Mouse (Mus musculus) forebrain, embryonic 15.5 days (tissue): ENCODE measurements around the gene Dctn1. TPM values are rescaled to one million over a fixed set of nuclear protein-coding genes. Genes with fewer than 3 reads are reported as not detected.

Experiments
- ATAC-seq: fragments of 200-750 bp; cut with Nextera tagmentation; replicated peaks from 2 replicates; pipeline ENCODE4 v1.8.0; 2017; ENCODE audit warnings: mild to moderate bottlenecking, moderate TSS enrichment, moderate library complexity
- H3K27ac ChIP-seq: fragments of 300-500 bp; sonication (generic); replicated peaks from 2 replicates; pipeline ENCODE4 v1.5.1; 2015; ENCODE audit warnings: mild to moderate bottlenecking, inconsistent platforms
- H3K27me3 ChIP-seq: fragments of 300-500 bp; sonication (generic); 2 replicates; pipeline ENCODE4 v1.6.1; 2015; ENCODE audit warnings: inconsistent platforms
- H3K36me3 ChIP-seq: fragments of 300-500 bp; sonication (generic); 2 replicates; pipeline ENCODE4 v1.6.1; 2015; ENCODE audit warnings: mild to moderate bottlenecking, inconsistent platforms
- H3K4me1 ChIP-seq: fragments of 300-500 bp; sonication (generic); 2 replicates; pipeline ENCODE4 v1.6.1; 2015; ENCODE audit warnings: inconsistent platforms
- H3K4me2 ChIP-seq: fragments of 300-500 bp; sonication (generic); replicated peaks from 2 replicates; pipeline ENCODE4 v1.6.1; 2015; ENCODE audit warnings: mild to moderate bottlenecking, inconsistent platforms
- H3K4me3 ChIP-seq: fragments of 300-500 bp; sonication (generic); 2 replicates; pipeline ENCODE4 v1.5.1; 2015; ENCODE audit warnings: mild to moderate bottlenecking, inconsistent platforms
- H3K9ac ChIP-seq: fragments of 300-500 bp; sonication (generic); replicated peaks from 2 replicates; pipeline ENCODE4 v1.6.1; 2015; ENCODE audit warnings: mild to moderate bottlenecking, inconsistent platforms
- H3K9me3 ChIP-seq: fragments of 300-500 bp; sonication (generic); 2 replicates; pipeline ENCODE4 v1.6.1; 2016; ENCODE audit warnings: inconsistent platforms
- WGBS: fragments of 180-500 bp; shearing (Covaris S2); methylation state at CpG from one replicate; pipeline ENCODE4 v1.1.7; 2015; ENCODE audit warnings: mixed read lengths; 5-methylcytosine and 5-hydroxymethylcytosine counted together
- polyA plus RNA-seq: library from polyadenylated mRNA; unstranded; fragments of >200 nt; fragmentation: Nextera tagmentation; extraction: Ambion mirVana; gene quantifications from 2 replicates; pipeline ENCODE4 v1.2.1, GENCODE M21; 2015

Dctn1 gene
- polyA plus RNA-seq, 1 experiment from 2014 or later = 147 TPM

DNA sequence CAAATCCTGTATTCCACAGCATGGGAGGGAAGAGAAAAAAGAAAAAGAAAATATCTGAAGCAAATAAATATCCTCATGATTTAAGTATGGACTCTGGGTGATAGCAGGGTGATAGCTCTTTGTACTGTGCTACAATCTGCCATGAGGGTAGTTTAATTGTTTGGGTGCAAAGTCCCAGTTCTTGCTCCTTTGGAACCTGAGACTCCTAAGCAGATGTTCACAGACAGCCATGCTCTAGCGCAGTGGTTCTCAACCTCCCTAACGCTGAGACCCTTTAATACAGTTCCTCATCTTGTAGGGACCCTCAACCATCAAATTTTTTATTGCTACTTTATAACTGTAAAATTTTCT, 42.3 kb downstream of the Dctn1 start:
- Histone ChIP-seq H3K9ac (no peak overlapping the region), H3K36me3 (no peaks in the 10 kb centered on the region), H3K4me1 (0 out of 2 replicates have a peak, but pooled peaks cover 3% of the 10 kb centered on the region), H3K9me3 (no peaks in the 10 kb centered on the region), H3K4me2 (no peak overlapping the region), H3K27ac (no peak overlapping the region), H3K4me3 (no peak overlapping the region), H3K27me3 (no peaks in the 10 kb centered on the region)
- 92% methylated on average over 2 of the region's 2 CpGs for WGBS
- ATAC-seq = no peak

DNA sequence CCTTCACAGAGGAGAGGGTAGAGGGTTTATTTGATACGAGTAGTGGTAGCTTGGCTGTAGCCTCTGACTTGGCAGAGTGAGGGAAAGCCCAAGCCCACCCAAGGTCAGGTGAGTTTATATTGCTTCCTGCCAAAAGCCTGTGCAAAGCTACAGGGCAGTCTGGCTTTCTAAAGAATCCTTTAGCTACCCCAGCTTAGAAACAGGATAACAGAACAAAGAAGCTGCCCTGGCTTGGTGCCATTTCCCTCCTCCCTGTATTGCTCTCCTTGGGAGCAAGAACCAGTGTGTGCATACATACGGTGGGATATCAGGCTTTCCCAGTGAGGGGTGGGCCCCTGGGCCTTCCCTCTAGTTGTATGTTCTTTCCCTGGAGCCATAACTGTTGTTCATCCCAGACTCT, 44.8 kb downstream of the Dctn1 start:
- no peak for ATAC-seq
- H3K27ac ChIP-seq = no peak overlapping the region
- no peak overlapping the region for H3K9ac ChIP-seq
- no peak overlapping the region for H3K4me3 ChIP-seq
- peaks cover 5% of the 10 kb centered on the region; the same call in 1 of the 2 replicates for H3K4me1 ChIP-seq
- no peaks in the 10 kb centered on the region for H3K27me3 ChIP-seq
- no peak overlapping the region for H3K4me2 ChIP-seq
- no peaks in the 10 kb centered on the region for H3K36me3 ChIP-seq
- no peaks in the 10 kb centered on the region for H3K9me3 ChIP-seq
- WGBS = 17% methylated on average over 2 of the region's 2 CpGs

DNA sequence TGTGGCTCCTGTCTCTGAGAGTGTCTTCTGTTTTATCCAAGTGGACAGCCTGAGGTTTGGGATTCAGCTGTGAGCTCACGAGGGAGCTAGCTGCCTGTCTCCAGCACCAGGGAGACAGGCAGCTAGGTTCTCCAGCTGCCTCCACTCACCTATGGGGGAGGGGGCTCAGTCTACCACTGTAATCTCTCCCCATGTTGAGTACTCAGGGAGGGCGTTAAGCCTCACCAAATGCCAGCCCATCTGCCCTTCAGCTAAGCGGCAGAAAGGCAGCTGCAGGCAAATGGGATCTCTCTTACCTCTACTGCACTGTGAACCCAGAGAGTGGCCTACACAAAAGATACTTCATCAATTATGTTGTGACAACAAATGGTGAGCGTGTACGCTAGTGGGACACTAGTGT, 45.8 kb downstream of the Dctn1 start:
- Histone ChIP-seq H3K27me3 (no peaks in the 10 kb centered on the region), H3K4me1 (peaks cover 5% of the 10 kb centered on the region; the same call in 1 of the 2 replicates), H3K9ac (no peak overlapping the region), H3K4me3 (no peak overlapping the region), H3K9me3 (no peaks in the 10 kb centered on the region), H3K27ac (no peak overlapping the region), H3K4me2 (no peak overlapping the region), H3K36me3 (no peaks in the 10 kb centered on the region)
- WGBS = 33% methylated on average over 5 of the region's 5 CpGs
- ATAC-seq = no peak

DNA sequence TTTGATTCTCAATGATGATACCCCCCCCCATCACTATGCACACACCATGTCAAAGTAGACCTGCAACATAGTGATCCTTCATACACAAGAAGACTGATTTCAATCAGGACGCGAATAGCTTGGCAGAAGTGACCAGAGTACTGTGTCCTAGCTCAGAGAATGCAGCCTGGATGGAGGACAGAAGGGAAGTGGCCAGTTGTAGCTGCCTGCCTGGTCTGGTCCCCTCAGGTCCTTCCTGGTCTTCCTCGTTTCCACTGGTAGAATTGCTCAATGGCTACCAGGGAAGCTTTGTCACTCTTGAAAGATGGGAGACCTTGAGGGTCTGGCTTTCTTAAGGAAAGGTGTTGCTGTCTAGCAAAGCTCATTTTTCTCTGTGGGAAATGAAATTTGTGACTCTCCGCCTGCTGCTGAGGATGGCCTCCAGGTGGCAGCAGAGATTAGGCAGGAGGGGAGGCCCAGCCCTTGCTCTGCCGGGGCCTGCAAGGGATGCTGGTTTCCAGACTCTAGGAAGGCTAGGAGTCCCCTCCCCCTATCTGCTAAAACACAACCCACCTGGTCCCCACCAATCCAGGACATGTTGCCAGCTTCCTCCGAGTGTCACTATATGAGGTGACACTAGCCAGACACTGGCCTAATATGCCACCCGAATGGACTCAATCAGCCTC, 49.4 kb downstream of the Dctn1 start:
- WGBS = 17% methylated on average over 7 of the region's 7 CpGs
- peak; percentile 92 for ATAC-seq

DNA sequence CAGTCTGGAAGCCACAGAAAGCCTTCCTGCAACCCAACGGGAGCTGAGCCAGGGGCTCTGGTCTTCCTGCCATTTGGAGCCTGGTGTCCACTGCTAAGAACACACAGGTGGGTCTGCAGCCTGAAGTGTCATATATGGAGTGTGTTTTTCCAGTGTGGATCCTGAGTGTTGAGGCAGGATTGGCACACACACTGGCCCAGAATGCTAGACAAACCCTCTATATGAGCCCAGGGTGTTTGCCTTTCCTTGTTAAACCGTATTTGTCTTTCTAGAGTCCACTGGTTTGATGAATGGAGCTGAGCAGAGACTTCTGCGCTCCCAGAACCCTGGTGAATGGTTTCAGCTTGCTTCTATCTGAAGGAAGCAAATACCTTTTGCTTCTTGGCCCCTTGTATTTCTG, 54.1 kb downstream of the Dctn1 start, which contains the start of gene Slc4a5:
Gene Slc4a5 (plus strand): TSS at position 15 of the 400 bp plus-strand sequence.
- Histone ChIP-seq H3K36me3 (no peaks in the 10 kb centered on the region), H3K4me2 (no peak within 1 kb of the TSS), H3K4me1 (peaks cover 2% of the 10 kb centered on the region; the same call in 1 of the 2 replicates), H3K27ac (no peak within 1 kb of the TSS), H3K9ac (no peak within 1 kb of the TSS), H3K27me3 (no peaks in the 10 kb centered on the region), H3K9me3 (no peaks in the 10 kb centered on the region), H3K4me3 (no peak within 1 kb of the TSS)
- ATAC-seq = no peak
- WGBS = 83% methylated on average over 3 of the region's 3 CpGs

More for the DNA sequence above, 49.4 kb downstream of the Dctn1 start:
- Histone ChIP-seq H3K36me3 (no peaks in the 10 kb centered on the region), H3K4me1 (peaks cover 5% of the 10 kb centered on the region; the same call in 1 of the 2 replicates), H3K27me3 (no peaks in the 10 kb centered on the region), H3K9ac (0 out of 2 replicates have a peak overlapping the region, but pooled peaks have one; percentile 4), H3K27ac (no peak overlapping the region), H3K4me3 (no peak overlapping the region), H3K9me3 (no peaks in the 10 kb centered on the region), H3K4me2 (no peak overlapping the region)

DNA sequence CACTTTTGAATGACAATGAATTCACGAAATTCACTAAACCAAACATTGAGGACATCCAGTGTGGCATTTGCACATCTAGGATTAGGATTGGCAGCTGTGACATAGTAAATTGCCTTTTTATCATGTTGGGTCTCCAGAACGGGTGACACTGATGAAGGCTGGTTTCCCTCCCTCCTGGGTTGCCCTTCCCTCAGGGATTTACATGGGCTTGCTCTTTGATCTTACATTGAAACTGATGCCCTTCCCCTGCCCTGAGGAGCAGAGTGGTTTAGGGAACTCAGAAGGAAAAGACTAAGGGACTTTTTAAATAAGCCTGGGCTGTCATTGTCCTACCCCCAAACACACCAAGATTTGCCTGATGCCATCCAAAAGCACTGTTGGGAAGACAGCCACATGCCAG, 65.8 kb downstream of the Dctn1 start:
- H3K4me3 ChIP-seq = no peak overlapping the region
- H3K27ac ChIP-seq = no peak overlapping the region
- ATAC-seq = no peak
- H3K27me3 ChIP-seq = 0 out of 2 replicates have a peak, but pooled peaks cover 4% of the 10 kb centered on the region
- peaks cover 9% of the 10 kb centered on the region for H3K4me1 ChIP-seq
- H3K4me2 ChIP-seq = no peak overlapping the region
- no peaks in the 10 kb centered on the region for H3K9me3 ChIP-seq
- WGBS = 38% methylated on average over 2 of the region's 2 CpGs
- no peak overlapping the region for H3K9ac ChIP-seq
- H3K36me3 ChIP-seq = no peaks in the 10 kb centered on the region

DNA sequence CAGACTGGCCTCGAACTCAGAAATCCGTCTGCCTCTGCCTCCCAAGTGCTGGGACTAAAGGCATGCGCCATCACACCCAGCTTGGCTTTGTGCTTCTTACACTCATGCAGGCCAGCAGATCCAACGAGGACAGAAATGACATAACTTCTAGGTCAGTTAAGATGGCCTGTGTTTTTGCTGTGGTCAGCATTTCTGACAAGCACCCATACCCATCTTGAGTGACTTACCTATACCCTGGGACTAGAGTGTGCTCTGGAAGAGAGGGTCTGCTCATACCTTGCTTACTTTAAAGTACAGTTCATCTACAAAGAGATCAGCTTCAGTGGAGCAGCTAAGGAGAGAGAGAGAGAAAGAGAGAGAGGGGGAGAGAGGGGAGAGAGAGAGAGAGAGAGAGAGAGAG, 67.6 kb downstream of the Dctn1 start:
- no peak overlapping the region for H3K4me3 ChIP-seq
- no peak overlapping the region for H3K27ac ChIP-seq
- H3K27me3 ChIP-seq = 0 out of 2 replicates have a peak, but pooled peaks cover 4% of the 10 kb centered on the region
- H3K9me3 ChIP-seq = no peaks in the 10 kb centered on the region
- H3K9ac ChIP-seq = no peak overlapping the region
- H3K4me1 ChIP-seq = peaks cover 9% of the 10 kb centered on the region
- no peak overlapping the region for H3K4me2 ChIP-seq
- no peak for ATAC-seq
- no peaks in the 10 kb centered on the region for H3K36me3 ChIP-seq
- 75% methylated on average over 4 of the region's 4 CpGs for WGBS

DNA sequence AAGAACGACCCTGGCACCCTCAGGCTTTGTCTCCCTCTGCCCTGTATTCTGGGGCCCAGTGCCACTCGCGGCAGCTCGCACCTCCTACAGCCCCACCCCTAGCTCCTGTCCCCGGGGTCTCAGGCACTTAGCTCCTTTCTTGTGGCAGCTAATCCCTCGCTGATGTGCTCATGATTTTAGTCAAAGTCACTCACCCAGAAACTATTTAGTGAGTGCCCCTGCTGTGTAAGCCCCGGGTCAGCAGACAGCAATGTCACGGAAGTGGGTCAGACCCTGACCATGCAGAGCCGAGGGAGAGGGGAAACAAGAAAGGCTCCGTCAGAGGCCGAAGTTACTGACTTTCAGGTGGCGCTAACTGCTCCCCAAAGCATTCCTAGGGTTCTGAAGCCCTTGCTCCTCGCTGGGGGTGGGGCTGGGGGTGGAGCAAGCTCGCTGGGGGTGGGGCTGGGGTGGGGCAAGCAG, 68.6 kb downstream of the Dctn1 start:
- WGBS = under 1% methylated on average over 14 of the region's 14 CpGs
- H3K36me3 ChIP-seq = no peaks in the 10 kb centered on the region
- H3K9ac ChIP-seq = no peak overlapping the region
- H3K27ac ChIP-seq = no peak overlapping the region
- no peaks in the 10 kb centered on the region for H3K9me3 ChIP-seq
- H3K4me1 ChIP-seq = peaks cover 9% of the 10 kb centered on the region
- ATAC-seq = no peak
- H3K4me2 ChIP-seq = 0 out of 2 replicates have a peak overlapping the region, but pooled peaks have one; percentile 12
- peaks cover 11% of the 10 kb centered on the region; the same call in 1 of the 2 replicates for H3K27me3 ChIP-seq
- H3K4me3 ChIP-seq = no peak overlapping the region

DNA sequence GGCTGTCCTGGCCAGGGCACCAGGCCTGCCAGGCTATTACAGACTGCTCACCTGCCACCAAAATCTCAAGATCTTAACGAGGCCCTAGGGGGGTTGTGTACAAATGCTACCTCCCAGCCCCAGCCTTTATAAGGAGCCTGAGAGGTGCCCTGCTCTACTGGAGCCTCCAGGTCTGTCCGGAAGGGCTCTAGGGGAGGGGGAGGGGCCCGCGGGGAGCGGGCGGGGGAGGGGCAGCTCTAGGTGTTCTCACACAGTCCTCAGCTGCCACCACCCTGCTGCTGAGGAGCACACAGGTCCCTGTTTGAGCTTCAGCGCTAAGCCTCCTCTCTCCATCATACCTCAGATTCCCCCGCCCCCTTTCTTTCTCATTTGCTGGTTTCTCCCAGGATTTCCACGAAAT, 71.4 kb downstream of the Dctn1 start:
- no peak overlapping the region for H3K4me3 ChIP-seq
- no peaks in the 10 kb centered on the region for H3K36me3 ChIP-seq
- H3K9me3 ChIP-seq = no peaks in the 10 kb centered on the region
- peak overlapping the region; percentile 22; the same call in 1 of the 2 replicates for H3K4me2 ChIP-seq
- H3K9ac ChIP-seq = no peak overlapping the region
- no peak for ATAC-seq
- no peak overlapping the region for H3K27ac ChIP-seq
- 1% methylated on average over 9 of the region's 9 CpGs for WGBS
- H3K27me3 ChIP-seq = peaks cover 11% of the 10 kb centered on the region; the same call in 1 of the 2 replicates
- peaks cover 9% of the 10 kb centered on the region for H3K4me1 ChIP-seq

DNA sequence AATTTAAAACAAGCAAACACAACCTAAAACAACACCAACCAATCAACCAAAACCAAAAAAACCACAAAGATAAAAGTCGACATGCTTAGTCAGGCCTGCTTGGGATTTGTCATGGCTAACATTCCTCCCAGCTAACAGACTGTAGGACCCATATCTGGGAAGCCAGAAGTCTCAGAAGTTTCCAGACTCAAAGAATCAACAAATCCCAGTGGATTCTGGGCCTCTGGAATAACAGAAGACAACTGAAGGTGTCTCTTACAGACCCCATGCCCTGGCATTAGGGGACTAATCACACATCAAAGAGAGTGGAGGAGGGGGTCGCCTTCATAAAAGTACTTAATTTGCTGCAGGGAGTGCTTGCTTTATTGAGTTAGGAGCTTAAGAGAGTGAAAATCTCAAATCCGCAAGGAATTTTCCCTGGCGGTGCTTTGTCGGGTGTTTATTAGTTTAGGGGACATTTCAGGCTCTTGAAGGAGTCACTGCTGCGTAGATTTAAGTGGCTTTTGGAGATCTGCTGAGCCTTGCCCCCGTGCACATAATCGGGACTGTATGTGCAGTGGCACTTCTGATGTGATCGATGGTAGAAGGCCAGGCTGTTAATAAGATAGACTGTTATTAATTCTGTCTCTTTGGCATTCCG, 78.8 kb downstream of the Dctn1 start:
- ATAC-seq = no peak

DNA sequence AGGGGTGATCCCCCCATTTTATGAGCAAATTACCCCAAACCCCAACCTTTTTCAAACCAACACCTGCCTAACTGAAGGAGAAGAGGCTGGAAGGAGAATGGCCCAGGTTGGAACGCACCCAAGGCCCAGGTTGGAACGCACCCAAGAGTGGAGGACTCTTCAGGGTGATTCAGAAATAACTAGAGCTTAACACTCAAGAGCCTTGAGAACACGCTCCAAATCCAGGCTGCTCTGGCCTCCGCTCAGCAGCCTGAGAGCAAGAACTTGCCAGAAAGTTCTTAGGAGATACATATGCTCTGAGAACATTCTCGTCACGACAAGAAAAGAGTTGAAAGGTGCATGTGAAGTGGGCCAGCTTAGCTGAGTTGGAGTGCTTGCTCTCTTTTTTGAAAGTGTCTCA, 79.4 kb downstream of the Dctn1 start:
- WGBS = 66% methylated on average over 6 of the region's 6 CpGs

More for the DNA sequence above, 78.8 kb downstream of the Dctn1 start:
- H3K27me3 ChIP-seq = no peaks in the 10 kb centered on the region
- no peak overlapping the region for H3K27ac ChIP-seq
- H3K4me1 ChIP-seq = no peaks in the 10 kb centered on the region
- H3K36me3 ChIP-seq = no peaks in the 10 kb centered on the region
- H3K4me2 ChIP-seq = no peak overlapping the region
- no peak overlapping the region for H3K4me3 ChIP-seq
- 22% methylated on average over 10 of the region's 10 CpGs for WGBS
- no peak overlapping the region for H3K9ac ChIP-seq
- no peaks in the 10 kb centered on the region for H3K9me3 ChIP-seq

DNA sequence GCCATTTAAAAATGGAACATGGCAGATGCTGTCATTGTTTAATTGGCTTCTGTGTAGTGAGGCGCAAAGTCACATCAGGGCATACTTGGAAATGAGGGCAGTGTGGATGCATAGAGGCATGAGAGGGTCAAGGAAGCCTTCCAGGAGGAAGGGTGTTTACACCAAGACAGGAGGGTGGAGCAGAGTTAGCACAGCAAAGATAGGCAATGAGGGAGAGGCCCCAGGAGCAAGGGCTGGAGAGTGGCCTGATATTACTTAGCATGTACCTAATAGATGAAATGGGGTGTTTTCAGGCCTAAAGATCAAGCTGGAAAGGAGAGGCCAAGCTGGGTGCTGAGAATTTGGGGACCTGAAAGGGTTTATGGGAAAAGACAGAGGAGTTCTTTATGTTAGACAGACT, 80.3 kb downstream of the Dctn1 start:
- no peak overlapping the region for H3K4me3 ChIP-seq
- H3K27ac ChIP-seq = no peak overlapping the region
- no peak overlapping the region for H3K9ac ChIP-seq
- ATAC-seq = no peak
- H3K9me3 ChIP-seq = no peaks in the 10 kb centered on the region
- H3K27me3 ChIP-seq = no peaks in the 10 kb centered on the region
- no peaks in the 10 kb centered on the region for H3K4me1 ChIP-seq
- H3K4me2 ChIP-seq = no peak overlapping the region
- no peaks in the 10 kb centered on the region for H3K36me3 ChIP-seq
- WGBS = 89% methylated on average over 1 of the region's 1 CpGs

More for the DNA sequence above, 79.4 kb downstream of the Dctn1 start:
- Histone ChIP-seq H3K27me3 (no peaks in the 10 kb centered on the region), H3K4me3 (no peak overlapping the region), H3K9ac (no peak overlapping the region), H3K36me3 (no peaks in the 10 kb centered on the region), H3K4me2 (no peak overlapping the region), H3K27ac (no peak overlapping the region), H3K4me1 (no peaks in the 10 kb centered on the region), H3K9me3 (no peaks in the 10 kb centered on the region)
- ATAC-seq = no peak
